Mouse (Mus musculus): ENCODE data around the gene Chfr. TPM values are rescaled to one million over a fixed set of nuclear protein-coding genes. Genes with fewer than 3 reads are reported as not detected.

Gene Chfr
- total RNA-seq (2015) (45.7 and 49.6 TPM in 2 replicates), total RNA-seq (2017) (73.1 and 78.6 TPM in 2 replicates)

GRCm38 (mm10) chr5:110135293-110136086 lies at the start of gene Chfr:
Gene Chfr (plus strand): TSS chr5:110135842.
- ATAC-seq (ENCODE audit: poor library complexity, severe bottlenecking) = peak; percentile 97

GRCm38 (mm10) chr5:110086161-110086866 lies 49.3 kb upstream of the Chfr start:
- ATAC-seq (ENCODE audit: poor library complexity, severe bottlenecking) = no peak

- no peak for ATAC-seq (ENCODE audit: poor library complexity, severe bottlenecking)
Measured at GRCm38 (mm10) chr5:110091546-110091945, 44.1 kb upstream of the Chfr start.

- peak; percentile 99 for ATAC-seq (ENCODE audit: poor library complexity, severe bottlenecking)
Measured at GRCm38 (mm10) chr5:110094030-110094846, 41.4 kb upstream of the Chfr start, which contains the start of gene Gm35315. Gene Gm35315 (minus strand): TSS chr5:110094420.

- peak; percentile 38 for ATAC-seq (ENCODE audit: poor library complexity, severe bottlenecking)
Measured at GRCm38 (mm10) chr5:110094847-110095213, 40.8 kb upstream of the Chfr start.

- ATAC-seq (ENCODE audit: poor library complexity, severe bottlenecking) = no peak
Measured at GRCm38 (mm10) chr5:110098991-110099477, 36.6 kb upstream of the Chfr start.

GRCm38 (mm10) chr5:110099656-110100580 lies 35.7 kb upstream of the Chfr start, which contains the start of gene Plcxd1:
Gene Plcxd1 (plus strand): TSS chr5:110099969.
- no peak for ATAC-seq (ENCODE audit: poor library complexity, severe bottlenecking)

- ATAC-seq (ENCODE audit: poor library complexity, severe bottlenecking) = peak; percentile 29
Measured at GRCm38 (mm10) chr5:110100921-110101631, 34.6 kb upstream of the Chfr start.

GRCm38 (mm10) chr5:110101716-110102347 lies 33.8 kb upstream of the Chfr start:
- peak; percentile 39 for ATAC-seq (ENCODE audit: poor library complexity, severe bottlenecking)

GRCm38 (mm10) chr5:110102429-110102828 lies 33.2 kb upstream of the Chfr start:
- no peak for ATAC-seq (ENCODE audit: poor library complexity, severe bottlenecking)

GRCm38 (mm10) chr5:110102853-110103625 lies 32.6 kb upstream of the Chfr start:
- no peak for ATAC-seq (ENCODE audit: poor library complexity, severe bottlenecking)

- no peak for ATAC-seq (ENCODE audit: poor library complexity, severe bottlenecking)
Measured at GRCm38 (mm10) chr5:110103901-110104615, 31.6 kb upstream of the Chfr start.

GRCm38 (mm10) chr5:110104616-110105380 lies 30.8 kb upstream of the Chfr start:
- ATAC-seq (ENCODE audit: poor library complexity, severe bottlenecking) = no peak

GRCm38 (mm10) chr5:110106140-110106871 lies 29.3 kb upstream of the Chfr start:
- no peak for ATAC-seq (ENCODE audit: poor library complexity, severe bottlenecking)

GRCm38 (mm10) chr5:110106901-110107564 lies 28.6 kb upstream of the Chfr start:
- ATAC-seq (ENCODE audit: poor library complexity, severe bottlenecking) = no peak

Measured in megakaryocyte, adult 5-6 weeks (primary cell).